Mouse (Mus musculus): ENCODE measurements around the gene Zfp146.
"Not testable (repeated sequence)": the region's sequence is repeated elsewhere in the genome, so short reads cannot be mapped to it uniquely, and the experiment has no call there.

The Zfp146 gene

DNA sequence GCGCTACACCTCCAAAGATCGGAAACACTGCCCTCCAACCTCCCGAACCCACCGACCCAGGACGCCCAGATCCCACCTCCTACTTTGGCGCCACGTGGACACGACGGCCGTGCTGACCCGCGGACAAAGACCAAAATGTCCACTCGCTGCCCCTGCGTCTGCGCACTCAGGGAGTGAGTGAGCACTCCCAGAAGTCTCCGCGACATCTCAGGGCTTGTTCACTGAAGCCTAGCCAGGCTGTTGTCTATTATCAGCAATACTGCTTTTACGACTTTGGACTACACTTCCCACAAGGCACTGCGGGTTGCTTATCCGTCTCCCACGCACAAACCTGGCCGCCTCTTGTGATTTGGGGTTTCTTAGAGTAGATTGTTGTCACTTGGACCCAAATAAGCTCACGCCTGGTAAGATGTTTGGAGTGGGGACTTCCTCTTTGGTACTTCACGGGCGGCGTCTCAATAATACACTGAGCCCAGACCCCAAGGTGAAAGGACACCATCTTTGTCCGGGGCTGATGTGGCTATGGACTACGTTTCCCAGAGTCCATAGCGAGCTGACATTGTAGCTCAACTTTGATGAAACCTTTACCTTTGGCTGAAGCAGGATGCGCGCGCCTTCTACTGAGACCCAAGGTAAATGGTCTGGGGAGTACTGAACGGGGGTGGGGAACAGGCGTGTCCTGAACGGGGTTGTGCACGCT lies at the start of gene Zfp146:
Gene Zfp146, minus strand, starts transcription at position 168 of the 700 bp plus-strand sequence.
- DNase-seq = peak; percentile 96

DNA sequence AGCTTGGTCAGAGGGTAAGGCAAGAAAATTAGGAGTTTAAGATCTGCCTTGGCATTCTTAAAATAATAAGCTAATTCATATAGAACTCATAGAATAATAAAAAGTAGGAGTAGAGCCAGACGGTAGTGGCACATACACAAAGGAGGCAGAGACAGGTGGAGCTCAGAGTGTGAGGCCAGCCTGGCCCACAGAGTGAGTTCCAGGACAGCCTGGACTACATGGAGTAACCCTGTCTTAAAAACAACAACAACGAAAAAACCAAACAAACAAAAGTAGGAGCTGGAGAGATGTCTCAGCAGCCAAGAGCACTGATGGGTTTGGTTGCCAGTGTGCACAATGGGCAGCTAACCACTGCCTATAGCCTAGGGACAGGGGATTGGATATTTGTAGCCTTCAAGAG lies 47.7 kb upstream of the Zfp146 start:
- peak; percentile 52 for DNase-seq

DNA sequence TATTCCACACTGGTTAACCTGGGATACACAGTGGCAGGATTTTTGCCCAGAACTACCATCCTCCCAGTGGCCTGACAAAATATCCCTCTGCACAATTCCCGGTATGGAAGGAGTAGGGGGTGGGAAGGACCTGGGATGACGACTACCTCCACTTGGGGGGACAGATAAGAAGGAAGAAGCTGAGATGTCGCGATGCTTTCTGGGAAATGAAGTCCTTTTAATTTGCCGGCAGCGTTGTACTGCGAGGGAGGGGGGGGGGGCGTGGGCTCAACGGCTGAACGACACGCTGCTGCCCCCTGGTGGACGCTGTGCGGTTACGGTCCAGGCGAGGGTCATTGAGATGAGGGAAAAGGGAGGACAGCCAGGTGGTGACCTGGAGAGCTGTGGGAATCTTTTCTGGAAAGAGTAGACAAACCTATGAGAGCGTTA lies 47.2 kb upstream of the Zfp146 start:
- DNase-seq = peak; percentile 83

DNA sequence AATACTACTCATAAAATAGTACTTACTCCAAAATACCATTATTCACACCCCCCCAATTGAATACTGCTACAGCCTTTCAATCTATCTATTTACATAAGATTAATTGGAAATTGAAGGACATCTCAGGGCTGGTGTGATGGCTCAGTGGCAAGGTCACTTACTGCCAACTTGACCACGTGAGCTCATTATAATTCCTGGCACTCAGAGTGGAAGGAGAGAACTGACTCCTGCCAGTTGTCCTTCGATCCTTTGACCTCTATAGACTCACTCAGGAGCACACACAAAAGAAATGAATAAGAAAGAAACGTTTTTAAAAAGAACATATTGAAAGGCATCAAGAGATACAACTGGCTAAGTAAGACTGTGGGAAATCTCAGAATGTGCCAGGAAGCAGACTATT lies 46.3 kb upstream of the Zfp146 start:
- DNase-seq = no peak

DNA sequence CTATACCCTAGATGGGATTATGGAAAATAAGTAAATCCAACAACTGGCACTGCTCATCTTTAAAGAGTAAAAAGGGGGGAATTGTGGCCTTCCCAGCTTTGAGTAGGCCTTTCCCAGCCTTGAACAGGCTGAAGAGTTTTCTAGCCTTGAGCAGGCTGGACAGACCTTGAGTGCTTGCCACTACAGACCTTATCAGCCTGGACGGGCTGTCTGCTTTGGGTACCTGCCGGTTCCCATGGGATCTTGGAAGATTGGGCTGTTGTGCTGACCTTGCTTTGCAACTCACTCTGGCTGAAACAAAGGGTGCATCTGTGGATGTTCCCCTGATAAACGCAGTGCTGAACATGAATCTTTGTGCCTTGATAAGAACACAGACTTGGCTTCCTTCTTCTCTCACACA lies 44.3 kb upstream of the Zfp146 start:
- DNase-seq = no peak

DNA sequence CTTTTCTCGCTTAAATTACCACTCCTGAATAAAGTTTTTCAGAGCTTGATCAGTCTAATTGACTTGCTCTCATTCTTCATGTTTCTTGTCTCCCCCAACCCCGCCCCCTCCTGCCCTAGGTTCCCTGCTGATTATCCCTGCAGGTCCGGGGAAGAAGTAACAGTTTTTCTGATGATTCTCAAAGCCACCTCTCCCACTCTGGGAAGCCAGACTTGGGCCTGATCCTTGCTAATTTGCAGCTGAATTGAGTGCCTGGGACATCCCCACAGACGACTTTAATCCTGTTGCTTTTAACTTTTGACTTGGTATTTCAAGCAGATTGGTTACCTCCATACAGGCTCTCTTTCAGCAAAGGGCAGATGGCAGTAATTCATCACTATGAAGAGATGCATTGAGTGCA lies 41.5 kb upstream of the Zfp146 start:
- DNase-seq = no peak

DNA sequence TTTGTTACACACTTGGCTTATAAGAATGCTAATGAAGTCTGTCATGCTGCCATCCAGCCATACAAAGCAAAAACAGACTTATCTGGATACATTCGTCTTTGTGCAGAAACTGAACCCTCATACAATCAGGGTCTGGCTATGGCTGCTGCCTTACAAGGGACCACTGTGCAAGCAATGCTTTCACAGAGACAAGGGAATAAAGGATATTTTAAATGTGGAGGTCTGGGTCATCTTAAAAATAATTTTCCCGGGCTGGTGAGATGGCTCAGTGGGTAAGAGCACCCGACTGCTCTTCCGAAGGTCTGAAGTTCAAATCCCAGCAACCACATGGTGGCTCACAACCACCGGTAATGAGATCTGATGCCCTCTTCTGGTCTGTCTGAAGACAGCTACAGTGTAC lies 36.8 kb upstream of the Zfp146 start:
- not testable (repeated sequence) for DNase-seq

DNA sequence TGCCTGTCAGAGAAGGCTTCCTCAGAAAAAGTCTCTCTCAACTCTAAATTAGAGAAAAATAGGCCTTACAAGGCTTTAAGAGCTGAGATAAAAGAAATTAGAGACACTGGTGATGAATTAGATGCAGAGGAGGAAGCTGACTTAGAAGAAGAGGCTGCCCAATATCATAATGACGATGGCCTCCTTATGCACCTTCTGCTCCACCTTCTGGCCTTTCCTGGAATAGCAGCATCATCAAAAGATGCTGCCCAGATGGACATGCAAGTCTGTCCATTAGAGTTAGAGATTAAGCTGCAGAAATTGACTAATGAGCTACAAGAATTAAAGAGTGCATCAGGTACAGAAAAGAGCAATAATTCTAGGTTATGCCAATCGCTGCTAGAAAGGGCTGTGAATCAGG lies 35.8 kb upstream of the Zfp146 start:
- peak; percentile 88 for DNase-seq

DNA sequence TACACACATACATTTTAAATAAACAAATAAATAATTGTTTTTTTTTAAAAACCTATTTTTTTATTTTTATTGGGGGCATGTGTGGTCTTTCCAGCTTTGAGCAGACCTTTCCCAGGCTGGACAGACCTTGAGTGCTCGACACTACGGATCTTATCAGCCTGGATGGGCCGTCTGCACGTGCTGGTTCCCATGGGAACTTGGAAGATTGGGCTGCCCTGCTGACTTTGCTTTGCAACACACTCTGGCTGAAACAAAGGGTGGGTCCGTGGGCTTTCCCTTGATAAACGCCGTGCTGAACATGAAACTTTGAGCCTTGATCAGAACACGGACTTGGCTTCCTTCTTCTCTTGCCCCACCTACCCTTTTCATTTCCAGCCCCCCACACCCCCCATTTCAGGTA lies 34.8 kb upstream of the Zfp146 start:
- DNase-seq = no peak

DNA sequence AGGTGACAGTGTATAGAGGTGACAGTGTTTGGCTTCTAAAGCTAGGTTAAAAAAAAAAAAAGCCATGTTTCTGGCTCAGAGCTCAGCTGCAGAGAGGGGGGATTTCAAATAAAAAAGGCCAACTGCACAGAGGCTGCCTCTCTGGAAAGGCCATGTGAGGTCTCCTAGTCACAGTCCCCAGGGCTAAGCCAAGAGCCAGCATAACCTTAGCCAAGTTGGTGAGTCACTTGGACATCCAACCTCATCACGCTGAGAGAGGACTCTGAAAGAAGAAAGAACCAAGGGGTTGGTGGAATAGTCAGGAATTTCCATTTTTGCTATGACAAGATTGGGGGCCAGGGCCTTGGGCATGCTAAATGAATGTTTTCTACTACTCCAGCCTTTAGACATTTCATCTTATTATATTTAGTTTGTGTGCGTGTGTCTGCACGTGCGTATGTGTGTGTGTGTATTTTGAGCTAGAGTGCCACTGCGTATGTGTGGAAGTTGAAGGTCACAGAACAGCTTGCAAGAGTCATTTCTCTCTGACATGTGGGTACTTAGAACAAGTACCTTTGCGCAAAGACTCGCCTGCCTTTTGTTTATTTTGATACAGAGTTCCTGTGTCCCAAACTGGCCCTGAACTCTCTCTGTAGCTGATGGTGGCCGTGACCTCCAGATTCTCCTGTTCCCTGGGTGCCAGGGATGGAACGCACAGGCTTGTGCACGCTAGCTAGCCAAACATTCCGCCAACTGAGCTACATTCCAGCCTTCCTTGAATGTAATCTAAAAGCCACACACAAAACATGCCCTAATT lies 33.5 kb upstream of the Zfp146 start:
- peak; percentile 80 for DNase-seq

DNA sequence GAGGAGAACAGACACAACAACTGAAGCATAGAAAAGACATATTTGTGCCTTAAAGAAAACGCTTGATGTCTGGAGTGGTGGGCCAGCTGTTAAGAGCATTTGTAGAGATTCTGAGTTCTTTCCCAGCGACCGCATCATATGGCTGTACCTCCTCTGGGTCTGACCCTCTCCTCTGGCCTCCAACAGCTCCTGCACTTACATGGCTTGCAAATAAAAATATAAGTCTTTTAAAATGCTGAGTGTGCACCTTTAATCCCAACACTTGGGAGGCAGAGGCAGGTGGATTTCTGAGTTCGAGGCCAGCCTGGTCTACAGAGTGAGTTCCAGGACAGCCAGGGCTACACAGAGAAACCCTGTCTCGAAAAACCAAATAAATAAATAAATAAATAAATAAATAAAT lies 31.1 kb upstream of the Zfp146 start:
- not testable (repeated sequence) for DNase-seq

DNA sequence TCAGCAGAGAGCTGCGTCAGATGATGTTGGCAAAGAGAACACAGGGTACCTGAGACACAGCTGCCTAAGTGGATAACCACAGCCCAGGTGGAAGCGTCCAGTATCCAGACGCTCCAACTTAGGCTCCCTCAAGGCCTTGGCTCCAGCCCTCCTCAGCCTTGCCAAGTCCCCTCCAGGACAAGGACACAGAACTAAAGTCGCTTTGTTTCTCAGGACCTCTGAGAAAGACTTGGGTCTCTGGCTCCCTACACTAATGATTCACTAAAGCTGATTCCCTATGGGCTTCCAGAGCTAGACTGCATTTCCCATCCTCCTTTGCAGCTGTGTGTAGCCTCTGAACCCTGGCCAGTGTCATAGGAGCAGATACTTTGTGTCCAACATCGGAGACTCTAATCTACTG lies 30.6 kb upstream of the Zfp146 start:
- no peak for DNase-seq

DNA sequence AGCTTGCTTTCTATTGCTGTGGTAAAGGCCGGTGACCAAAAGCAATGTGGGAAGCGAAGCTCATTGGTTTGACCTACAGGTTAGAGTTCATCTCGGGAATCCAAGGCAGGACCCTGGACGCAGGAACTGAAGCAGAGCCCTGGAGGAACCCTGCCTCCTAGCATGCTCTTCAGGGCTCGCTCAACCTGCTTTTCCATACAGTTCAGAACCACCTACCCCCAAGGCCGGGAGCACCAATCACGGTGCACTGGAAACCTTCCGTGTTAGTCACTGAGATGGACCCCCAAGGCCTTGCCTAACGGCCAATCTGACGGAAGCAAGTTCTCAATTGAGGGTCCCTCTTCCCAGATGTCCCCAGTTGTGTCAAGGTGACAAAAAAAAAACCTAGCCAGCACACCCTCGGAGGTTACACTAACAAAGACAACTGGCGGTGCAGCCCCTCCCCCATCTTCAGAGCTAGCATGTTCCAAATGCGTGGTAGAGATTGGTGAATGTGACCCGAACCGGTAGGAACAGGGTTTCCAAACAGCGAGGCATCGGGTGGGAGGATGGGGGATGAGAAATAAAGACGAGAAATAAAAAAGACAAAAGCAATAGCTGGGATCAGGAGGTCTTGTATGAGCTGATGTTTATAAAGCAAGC lies 30.1 kb upstream of the Zfp146 start:
- DNase-seq = peak; percentile 46

DNA sequence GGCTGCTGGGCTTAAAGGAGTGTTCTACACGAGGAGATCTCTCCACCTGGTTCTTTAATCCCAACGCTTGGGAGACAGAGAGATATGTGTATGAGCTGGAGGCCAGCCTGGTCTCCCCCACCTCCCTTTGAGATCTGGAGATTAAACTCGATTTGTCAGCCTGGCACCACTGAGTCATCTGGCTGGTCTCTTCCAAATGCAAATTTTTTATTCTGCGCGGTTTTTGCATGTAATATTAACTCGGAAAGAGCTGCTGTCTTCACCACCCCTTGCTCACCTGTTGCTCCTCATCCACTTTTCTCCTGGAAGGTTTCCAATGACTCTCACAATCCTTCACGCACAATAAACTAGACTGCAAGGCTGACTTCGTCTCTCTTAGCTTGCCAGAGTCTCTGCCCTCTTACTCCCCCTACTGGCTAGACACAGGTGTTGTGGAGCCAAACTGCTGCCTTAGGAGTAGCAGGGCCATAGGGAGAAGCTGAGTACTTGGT lies 29.0 kb upstream of the Zfp146 start, which contains the start of gene Capns1:
Gene Capns1, minus strand, starts transcription at position 331 of the 491 bp plus-strand sequence.
- peak; percentile 77 for DNase-seq

DNA sequence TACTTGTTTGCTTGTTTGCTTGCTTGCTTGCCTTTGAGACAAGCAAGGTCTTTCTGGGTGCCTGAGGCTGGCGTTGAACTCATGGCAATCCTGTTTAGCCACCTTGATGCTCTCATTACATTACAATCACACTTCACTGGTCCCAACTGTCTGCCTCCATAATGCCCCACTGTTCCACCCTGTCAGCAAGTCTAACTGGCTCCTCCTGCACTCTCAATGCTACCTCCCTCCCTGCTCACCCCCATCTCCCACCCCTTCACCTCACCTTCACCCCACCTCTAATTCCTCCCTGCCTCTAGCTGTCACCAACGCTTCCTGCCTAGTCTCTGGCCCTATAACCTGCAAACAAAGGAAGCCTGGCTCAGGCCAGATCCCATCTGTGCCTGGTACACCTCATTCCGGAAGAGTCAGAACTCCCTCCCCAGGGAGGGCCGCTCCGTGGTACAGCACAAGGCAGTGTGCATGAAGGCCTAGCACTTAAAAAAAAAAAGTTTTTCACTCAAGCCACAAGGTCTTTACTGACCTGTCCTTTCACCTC lies 28.1 kb upstream of the Zfp146 start:
- peak; percentile 35 for DNase-seq

DNA sequence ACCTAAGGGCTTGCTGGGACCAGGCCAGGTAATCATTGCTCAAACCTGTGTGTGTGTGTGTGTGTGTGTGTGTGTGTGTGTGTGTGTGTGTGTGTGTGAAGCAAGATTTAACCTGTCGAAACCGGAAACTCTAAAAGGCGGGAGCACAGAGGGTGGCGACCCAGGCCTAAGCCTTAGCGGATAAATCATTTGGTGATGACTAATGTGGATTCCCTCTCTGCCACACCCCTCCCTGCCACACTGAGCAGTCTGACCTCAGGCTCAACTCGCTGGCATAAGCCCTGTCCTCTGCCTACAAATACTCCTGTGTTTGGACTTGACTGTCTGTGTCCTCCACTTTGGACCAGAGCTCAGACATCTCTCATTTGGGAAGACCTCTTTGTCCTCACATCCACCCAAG lies 26.6 kb upstream of the Zfp146 start:
- DNase-seq = peak; percentile 46

DNA sequence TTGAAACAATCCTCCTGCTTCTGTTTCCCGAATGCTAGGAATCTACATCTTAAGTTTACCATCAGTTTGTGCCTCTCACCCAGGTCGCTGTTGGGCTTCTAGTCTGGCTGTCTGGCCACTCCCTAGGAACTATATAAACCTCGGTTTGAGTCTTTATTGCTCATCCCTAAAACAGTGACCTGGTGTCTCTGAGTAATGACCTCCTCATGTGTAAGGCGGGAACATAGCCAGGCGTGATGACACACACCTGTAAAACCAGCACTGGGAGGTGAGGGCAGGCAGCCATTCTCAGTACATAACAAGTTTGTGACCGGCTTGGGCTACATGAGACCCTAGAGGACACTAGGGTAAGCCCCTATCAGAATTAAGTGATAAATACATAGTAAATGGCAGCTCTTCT lies 25.9 kb upstream of the Zfp146 start:
- no peak for DNase-seq

DNA sequence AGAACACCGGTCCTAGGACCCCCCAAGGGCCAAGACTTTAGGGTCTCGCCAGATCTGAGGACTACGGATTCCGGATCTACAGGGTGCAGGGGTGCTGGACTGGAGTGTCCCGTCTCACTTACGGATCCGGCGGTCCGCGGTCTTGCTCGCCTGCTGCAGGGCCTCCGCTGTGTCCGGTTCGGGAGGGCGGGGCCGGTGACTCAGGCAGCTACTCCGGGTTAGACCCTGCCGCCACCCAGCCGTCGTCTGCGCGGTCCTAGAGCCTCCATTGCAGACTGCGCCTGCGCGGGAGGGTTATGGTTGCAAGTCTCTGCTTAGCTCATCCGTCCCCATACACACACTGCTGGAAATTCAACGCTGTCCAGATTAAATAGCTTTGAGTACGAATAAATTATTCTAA lies 25.3 kb upstream of the Zfp146 start:
- peak; percentile 94 for DNase-seq

DNA sequence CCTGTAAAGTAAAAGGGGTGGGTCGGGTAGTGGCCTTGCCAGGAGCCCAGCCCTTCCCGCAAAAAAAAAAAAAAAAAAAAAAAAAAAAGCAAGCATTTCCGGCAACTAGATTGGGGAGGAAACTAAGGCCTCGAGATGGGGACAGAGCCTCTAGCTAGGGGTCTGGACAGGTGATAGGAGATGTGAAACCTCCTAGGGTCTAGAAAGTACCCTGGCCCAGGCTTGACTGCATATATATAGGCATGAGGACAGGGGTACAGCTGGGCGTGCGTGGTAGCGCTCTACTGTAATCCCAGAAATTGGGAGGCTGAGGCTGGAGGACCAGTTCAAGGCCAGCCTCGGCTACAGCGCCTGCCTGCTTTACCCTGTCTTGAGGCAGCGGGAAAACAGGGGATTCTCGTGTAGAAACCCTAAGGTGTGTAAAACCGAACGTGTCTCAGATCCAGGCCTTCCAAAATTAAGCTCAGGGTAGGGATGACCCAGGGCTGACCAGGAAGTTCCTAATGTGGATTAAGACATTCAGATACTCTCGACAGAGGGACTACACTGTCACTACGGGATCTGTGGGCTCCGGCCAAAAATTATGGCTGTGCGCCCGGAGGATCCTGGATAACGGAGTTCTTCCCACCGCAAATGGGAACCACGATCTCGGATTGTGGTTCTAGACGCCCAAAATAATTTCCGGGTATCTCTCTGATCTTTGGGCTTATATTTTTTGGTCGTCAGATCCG lies 24.7 kb upstream of the Zfp146 start:
- DNase-seq = peak; percentile 72

DNA sequence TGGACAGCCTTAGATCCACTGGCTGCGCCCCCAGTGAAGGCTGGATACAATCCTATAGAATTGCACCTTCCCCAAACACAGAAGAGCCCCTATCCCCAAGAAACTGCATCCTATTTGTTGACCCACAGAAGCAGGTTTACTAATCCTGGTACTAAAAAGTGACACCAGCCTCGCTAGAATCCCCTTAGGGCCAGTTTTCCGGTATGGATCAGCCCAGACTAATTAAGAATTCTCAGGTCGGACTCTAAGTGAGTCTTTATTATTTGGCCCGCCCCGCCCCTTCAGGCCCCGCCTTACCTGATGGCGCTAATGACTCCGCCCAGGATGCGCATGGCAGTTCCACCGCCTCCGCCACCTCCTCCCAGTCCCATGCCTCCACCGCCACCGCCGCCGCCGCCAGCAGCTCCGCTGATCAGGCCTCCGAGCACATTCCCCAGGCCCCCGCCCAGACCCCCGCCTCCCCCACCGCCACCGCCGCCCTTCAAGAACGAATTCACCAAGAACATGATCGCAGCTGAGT lies 24.1 kb upstream of the Zfp146 start:
- peak; percentile 90 for DNase-seq

DNA sequence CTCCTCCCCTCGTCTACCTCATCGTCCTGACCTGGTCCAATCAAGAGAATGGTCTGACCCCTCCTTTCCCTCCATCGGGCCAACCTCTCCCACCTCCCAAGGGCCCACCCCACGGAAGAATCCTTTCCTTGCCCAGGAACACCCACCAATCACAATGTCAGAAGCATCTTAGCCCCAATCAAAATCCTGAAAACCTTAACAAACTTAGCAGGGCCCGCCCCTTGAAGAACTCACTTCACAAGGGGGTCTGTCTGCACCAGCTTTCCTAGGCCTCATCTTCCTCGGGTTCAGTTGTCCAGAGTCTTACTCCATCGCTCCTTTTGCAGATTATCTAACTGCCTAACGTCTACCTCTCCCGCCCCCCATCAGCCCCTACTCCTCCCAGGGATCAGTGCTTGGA lies 23.5 kb upstream of the Zfp146 start:
- DNase-seq = peak; percentile 59

DNA sequence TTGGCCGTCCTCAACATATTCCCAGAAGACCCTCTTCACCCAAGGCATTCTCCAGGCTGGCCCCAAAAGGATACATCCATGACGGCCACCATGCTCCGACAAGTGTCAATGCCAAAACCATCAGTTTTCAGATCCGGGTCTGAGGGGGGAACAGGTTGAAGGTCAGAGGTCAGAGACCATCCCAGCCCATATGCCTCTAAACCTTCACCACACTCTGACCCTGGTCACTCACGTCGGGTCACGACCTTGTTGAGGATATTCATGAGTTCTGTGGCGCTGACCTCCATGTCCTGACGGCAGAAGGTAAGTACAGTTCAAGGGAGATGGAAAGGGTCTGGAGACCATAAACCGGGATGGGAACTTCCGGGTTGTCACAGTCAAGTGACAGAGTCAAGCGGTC lies 22.5 kb upstream of the Zfp146 start:
- DNase-seq = peak; percentile 54

Measured in cerebellum, adult 9-10 months (tissue).